Mouse (Mus musculus) heart, postnatal 0 days (tissue): Measurements from ENCODE around the gene Pmf1.
"Not testable (repeated sequence)": the region's sequence is repeated elsewhere in the genome, so short reads cannot be mapped to it uniquely, and the experiment has no call there.

Experiments
- CTCF ChIP-seq: IDR thresholded peaks from 2 replicates; pipeline ENCODE4 v1.5.1; 2016; ENCODE audit warnings: antibody characterized with exemption, control low read depth, low read depth
- EP300 ChIP-seq: IDR thresholded peaks from 2 replicates; pipeline ENCODE4 v1.6.1; 2016; ENCODE audit warnings: antibody characterized with exemption, low read depth

GRCm38 (mm10) chr3:88378599-88378998 lies 31.5 kb downstream of the Pmf1 start, which contains the start of gene Bglap2:
- TF ChIP-seq CTCF, EP300: not testable (repeated sequence)
